Mouse (Mus musculus): Measurements from ENCODE around the gene Acsl1. TPM values are rescaled to one million over a fixed set of nuclear protein-coding genes. Genes with fewer than 3 reads are reported as not detected.

Acsl1 gene
- polyA plus RNA-seq, 1 experiment from 2014 or later: 13.1 TPM

GRCm38 (mm10) chr8:46483247-46483646 lies 12.4 kb downstream of the Acsl1 start:
- WGBS: 81% methylated on average over 4 of the region's 4 CpGs

GRCm38 (mm10) chr8:46484077-46484476 lies 13.2 kb downstream of the Acsl1 start:
- H3K36me3 ChIP-seq (ENCODE audit: control insufficient read depth, insufficient read depth): no peaks in the 10 kb centered on the region
- no peak overlapping the region for H3K4me2 ChIP-seq (ENCODE audit: low read length)
- no peak overlapping the region for H3K4me3 ChIP-seq (replicated peaks; ENCODE audit: low read length)
- H3K27ac ChIP-seq (ENCODE audit: low read length): no peak overlapping the region
- no peak overlapping the region for H3K9ac ChIP-seq (replicated peaks; ENCODE audit: low read depth, low read length)
- H3K4me1 ChIP-seq (replicated peaks; ENCODE audit: control insufficient read depth, insufficient read depth, low read length): peaks cover 7% of the 10 kb centered on the region
- WGBS: 36% methylated on average over 4 of the region's 4 CpGs
- ATAC-seq: no peak
- no peaks in the 10 kb centered on the region for H3K27me3 ChIP-seq (replicated peaks; ENCODE audit: control insufficient read depth, insufficient read depth, low read length)
- H3K9me3 ChIP-seq (ENCODE audit: control insufficient read depth, low read length): no peaks in the 10 kb centered on the region

More at GRCm38 (mm10) chr8:46483247-46483646, 12.4 kb downstream of the Acsl1 start:
- H3K4me3 ChIP-seq (replicated peaks; ENCODE audit: low read length): no peak overlapping the region
- H3K36me3 ChIP-seq (ENCODE audit: control insufficient read depth, insufficient read depth): no peaks in the 10 kb centered on the region
- no peak overlapping the region for H3K9ac ChIP-seq (replicated peaks; ENCODE audit: low read depth, low read length)
- ATAC-seq: no peak
- H3K4me2 ChIP-seq (ENCODE audit: low read length): no peak overlapping the region
- peaks cover 7% of the 10 kb centered on the region for H3K4me1 ChIP-seq (replicated peaks; ENCODE audit: control insufficient read depth, insufficient read depth, low read length)
- H3K27me3 ChIP-seq (replicated peaks; ENCODE audit: control insufficient read depth, insufficient read depth, low read length): no peaks in the 10 kb centered on the region
- no peak overlapping the region for H3K27ac ChIP-seq (ENCODE audit: low read length)
- no peaks in the 10 kb centered on the region for H3K9me3 ChIP-seq (ENCODE audit: control insufficient read depth, low read length)

DNA sequence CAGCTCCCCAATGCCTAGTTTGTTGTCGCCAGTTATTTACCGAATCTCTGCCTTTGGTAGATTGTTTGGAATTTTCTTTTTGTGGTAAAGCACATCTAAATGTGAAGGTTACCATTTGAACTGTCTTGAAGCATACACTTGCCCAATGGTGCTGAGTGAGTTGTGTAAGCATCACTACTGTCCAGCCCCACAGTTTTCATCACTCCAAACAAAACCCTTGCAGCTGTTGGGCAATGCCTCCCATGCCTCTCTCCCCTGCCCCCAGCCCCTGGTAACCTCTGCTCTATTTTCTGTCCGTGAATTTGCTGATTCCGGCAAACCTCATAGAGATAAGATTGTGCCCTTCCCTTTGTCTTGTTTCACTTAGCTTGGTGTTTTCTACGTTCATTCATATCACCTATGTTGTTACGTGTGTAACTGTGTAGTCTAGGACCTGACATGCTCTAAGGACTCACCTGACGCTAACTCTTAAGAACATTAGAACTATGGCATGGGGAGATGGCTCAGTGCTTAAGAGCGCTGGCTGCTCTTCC lies 14.2 kb downstream of the Acsl1 start:
- no peaks in the 10 kb centered on the region for H3K27me3 ChIP-seq (replicated peaks; ENCODE audit: control insufficient read depth, insufficient read depth, low read length)
- H3K27ac ChIP-seq (ENCODE audit: low read length): no peak overlapping the region
- peaks cover 7% of the 10 kb centered on the region for H3K4me1 ChIP-seq (replicated peaks; ENCODE audit: control insufficient read depth, insufficient read depth, low read length)
- H3K4me3 ChIP-seq (replicated peaks; ENCODE audit: low read length): no peak overlapping the region
- no peaks in the 10 kb centered on the region for H3K9me3 ChIP-seq (ENCODE audit: control insufficient read depth, low read length)
- H3K36me3 ChIP-seq (ENCODE audit: control insufficient read depth, insufficient read depth): no peaks in the 10 kb centered on the region
- 94% methylated on average over 8 of the region's 8 CpGs for WGBS
- H3K4me2 ChIP-seq (ENCODE audit: low read length): no peak overlapping the region
- H3K9ac ChIP-seq (replicated peaks; ENCODE audit: low read depth, low read length): no peak overlapping the region
- no peak for ATAC-seq

DNA sequence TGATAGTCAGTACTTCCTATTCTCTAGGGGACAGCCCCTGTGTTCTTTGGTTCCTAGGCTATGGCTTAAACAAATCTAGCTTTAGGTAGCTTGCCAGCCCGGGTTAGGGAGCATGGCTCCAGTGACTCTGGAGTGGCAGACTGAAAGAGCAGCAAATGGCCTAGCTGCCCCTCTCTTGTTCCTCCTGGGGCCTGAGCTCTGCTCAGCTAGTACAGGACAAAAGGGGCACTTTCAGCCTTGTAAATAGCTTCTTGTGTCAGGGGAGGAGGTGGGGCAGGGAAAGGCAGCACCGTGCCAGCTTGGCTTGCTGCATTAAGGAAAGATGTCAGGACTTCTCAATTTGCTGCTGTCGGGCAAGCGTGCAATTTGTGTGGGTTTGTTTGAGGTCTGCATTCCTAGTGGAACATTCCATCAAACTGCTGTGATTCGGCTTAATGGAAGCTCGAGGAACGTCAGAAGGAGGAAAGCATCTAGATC lies 17.3 kb downstream of the Acsl1 start:
- no peak overlapping the region for H3K4me2 ChIP-seq (ENCODE audit: low read length)
- no peak overlapping the region for H3K4me3 ChIP-seq (replicated peaks; ENCODE audit: low read length)
- H3K9ac ChIP-seq (replicated peaks; ENCODE audit: low read depth, low read length): no peak overlapping the region
- no peaks in the 10 kb centered on the region for H3K9me3 ChIP-seq (ENCODE audit: control insufficient read depth, low read length)
- peak; percentile 68; the same call in 1 of the 2 replicates for ATAC-seq
- H3K27me3 ChIP-seq (replicated peaks; ENCODE audit: control insufficient read depth, insufficient read depth, low read length): no peaks in the 10 kb centered on the region
- WGBS: 19% methylated on average over 7 of the region's 7 CpGs
- no peaks in the 10 kb centered on the region for H3K36me3 ChIP-seq (ENCODE audit: control insufficient read depth, insufficient read depth)
- peaks cover 4% of the 10 kb centered on the region for H3K4me1 ChIP-seq (replicated peaks; ENCODE audit: control insufficient read depth, insufficient read depth, low read length)
- no peak overlapping the region for H3K27ac ChIP-seq (ENCODE audit: low read length)

DNA sequence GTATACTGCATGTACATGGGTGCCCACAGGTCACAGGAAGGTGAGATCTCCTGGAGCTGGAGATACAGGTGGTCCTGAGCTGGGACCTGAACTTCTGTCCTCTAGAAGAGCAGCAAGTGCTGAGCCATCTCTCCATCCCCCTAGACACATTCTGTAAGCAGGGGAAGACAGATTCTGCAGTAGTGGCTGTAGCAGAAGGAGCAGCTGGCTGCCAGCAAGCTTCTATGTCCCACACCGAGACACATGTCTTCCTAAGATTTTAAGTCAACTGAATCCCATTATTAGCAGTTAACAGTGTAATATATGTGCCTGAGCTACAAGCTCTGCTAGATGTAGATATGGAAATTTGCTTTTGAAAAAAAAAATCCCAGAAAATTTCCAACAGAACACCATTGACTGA lies 18.4 kb downstream of the Acsl1 start:
- Histone ChIP-seq H3K4me1 (replicated peaks; ENCODE audit: control insufficient read depth, insufficient read depth, low read length) (peaks cover 4% of the 10 kb centered on the region), H3K4me3 (replicated peaks; ENCODE audit: low read length) (no peak overlapping the region), H3K9ac (replicated peaks; ENCODE audit: low read depth, low read length) (no peak overlapping the region), H3K36me3 (ENCODE audit: control insufficient read depth, insufficient read depth) (no peaks in the 10 kb centered on the region), H3K9me3 (ENCODE audit: control insufficient read depth, low read length) (no peaks in the 10 kb centered on the region), H3K27me3 (replicated peaks; ENCODE audit: control insufficient read depth, insufficient read depth, low read length) (no peaks in the 10 kb centered on the region), H3K27ac (ENCODE audit: low read length) (no peak overlapping the region), H3K4me2 (ENCODE audit: low read length) (no peak overlapping the region)
- 58% methylated on average over 1 of the region's 1 CpGs for WGBS
- no peak for ATAC-seq

DNA sequence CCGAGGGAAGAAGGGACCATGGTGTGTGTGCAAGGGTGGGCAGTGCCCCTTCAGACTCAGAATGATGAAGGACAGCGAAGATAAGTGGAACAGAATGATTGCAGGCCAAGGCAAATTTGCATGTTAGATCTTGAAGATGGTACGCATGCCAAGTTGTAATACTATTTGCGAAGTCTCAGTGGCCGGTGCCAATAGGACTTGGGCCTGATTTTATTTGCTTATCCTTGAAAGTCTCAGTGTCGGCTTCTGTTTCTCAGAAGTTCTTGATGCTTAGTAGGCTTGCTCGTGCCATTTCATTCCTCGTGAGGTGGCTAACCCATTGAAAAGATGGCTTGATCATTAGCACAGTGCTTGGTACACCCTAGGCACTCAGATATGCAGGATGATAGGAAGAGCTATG lies 19.4 kb downstream of the Acsl1 start:
- Histone ChIP-seq H3K27ac (ENCODE audit: low read length) (no peak overlapping the region), H3K27me3 (replicated peaks; ENCODE audit: control insufficient read depth, insufficient read depth, low read length) (no peaks in the 10 kb centered on the region), H3K9ac (replicated peaks; ENCODE audit: low read depth, low read length) (no peak overlapping the region), H3K4me2 (ENCODE audit: low read length) (no peak overlapping the region), H3K9me3 (ENCODE audit: control insufficient read depth, low read length) (no peaks in the 10 kb centered on the region), H3K36me3 (ENCODE audit: control insufficient read depth, insufficient read depth) (no peaks in the 10 kb centered on the region), H3K4me3 (replicated peaks; ENCODE audit: low read length) (no peak overlapping the region), H3K4me1 (replicated peaks; ENCODE audit: control insufficient read depth, insufficient read depth, low read length) (peaks cover 4% of the 10 kb centered on the region)
- WGBS: 89% methylated on average over 8 of the region's 8 CpGs
- ATAC-seq: no peak

GRCm38 (mm10) chr8:46490821-46491220 lies 20.0 kb downstream of the Acsl1 start:
- no peak for ATAC-seq
- Histone ChIP-seq H3K4me1 (replicated peaks; ENCODE audit: control insufficient read depth, insufficient read depth, low read length) (peaks cover 4% of the 10 kb centered on the region), H3K9ac (replicated peaks; ENCODE audit: low read depth, low read length) (no peak overlapping the region), H3K4me3 (replicated peaks; ENCODE audit: low read length) (no peak overlapping the region), H3K27ac (ENCODE audit: low read length) (no peak overlapping the region), H3K4me2 (ENCODE audit: low read length) (no peak overlapping the region), H3K27me3 (replicated peaks; ENCODE audit: control insufficient read depth, insufficient read depth, low read length) (no peaks in the 10 kb centered on the region), H3K36me3 (ENCODE audit: control insufficient read depth, insufficient read depth) (no peaks in the 10 kb centered on the region), H3K9me3 (ENCODE audit: control insufficient read depth, low read length) (no peaks in the 10 kb centered on the region)
- 86% methylated on average over 6 of the region's 6 CpGs for WGBS

DNA sequence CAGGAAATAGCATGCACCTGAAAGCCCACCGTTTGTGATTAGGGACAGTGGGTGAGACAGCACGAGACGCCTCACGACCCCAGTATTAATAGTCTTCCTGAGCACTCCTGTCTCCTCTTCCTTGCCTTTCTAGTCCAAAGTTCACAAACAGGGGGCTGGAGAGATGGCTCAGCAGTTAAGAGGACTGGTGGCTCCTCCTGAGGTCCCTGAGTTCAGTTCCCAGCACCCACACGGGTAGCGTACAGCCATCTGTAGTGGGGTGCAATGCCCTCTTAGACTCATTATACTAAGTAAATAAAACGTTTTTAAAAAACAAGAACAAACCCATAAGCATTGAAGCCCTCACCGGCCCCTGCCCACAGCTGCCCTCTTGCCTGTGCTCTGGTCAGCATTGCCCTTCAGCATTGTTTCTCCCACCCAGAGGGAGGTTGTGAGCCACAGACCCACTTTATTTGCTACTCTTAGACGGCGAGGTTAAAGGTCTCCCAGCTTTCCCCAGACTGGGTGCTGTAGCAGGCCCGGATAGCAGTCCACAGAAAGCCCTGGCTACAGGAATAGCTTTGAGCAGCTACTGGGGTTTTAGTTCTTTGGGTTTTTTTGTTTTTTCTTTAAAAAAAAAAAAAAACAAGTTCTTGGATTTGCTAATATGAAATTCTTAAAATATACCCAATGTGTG lies 22.8 kb downstream of the Acsl1 start:
- Histone ChIP-seq H3K4me3 (replicated peaks; ENCODE audit: low read length) (no peak overlapping the region), H3K4me1 (replicated peaks; ENCODE audit: control insufficient read depth, insufficient read depth, low read length) (no peaks in the 10 kb centered on the region), H3K27me3 (replicated peaks; ENCODE audit: control insufficient read depth, insufficient read depth, low read length) (no peaks in the 10 kb centered on the region), H3K27ac (ENCODE audit: low read length) (no peak overlapping the region), H3K36me3 (ENCODE audit: control insufficient read depth, insufficient read depth) (no peaks in the 10 kb centered on the region), H3K9ac (replicated peaks; ENCODE audit: low read depth, low read length) (no peak overlapping the region), H3K9me3 (ENCODE audit: control insufficient read depth, low read length) (no peaks in the 10 kb centered on the region), H3K4me2 (ENCODE audit: low read length) (no peak overlapping the region)
- WGBS: 91% methylated on average over 11 of the region's 11 CpGs
- ATAC-seq: no peak

- H3K9me3 ChIP-seq (ENCODE audit: control insufficient read depth, low read length): no peaks in the 10 kb centered on the region
- H3K27me3 ChIP-seq (replicated peaks; ENCODE audit: control insufficient read depth, insufficient read depth, low read length): no peaks in the 10 kb centered on the region
- H3K4me3 ChIP-seq (replicated peaks; ENCODE audit: low read length): no peak overlapping the region
- no peak overlapping the region for H3K9ac ChIP-seq (replicated peaks; ENCODE audit: low read depth, low read length)
- no peaks in the 10 kb centered on the region for H3K36me3 ChIP-seq (ENCODE audit: control insufficient read depth, insufficient read depth)
- WGBS: 86% methylated on average over 6 of the region's 6 CpGs
- no peak overlapping the region for H3K4me2 ChIP-seq (ENCODE audit: low read length)
- peaks cover 4% of the 10 kb centered on the region for H3K4me1 ChIP-seq (replicated peaks; ENCODE audit: control insufficient read depth, insufficient read depth, low read length)
- ATAC-seq: no peak
- no peak overlapping the region for H3K27ac ChIP-seq (ENCODE audit: low read length)
Observed at GRCm38 (mm10) chr8:46496852-46497251, 26.0 kb downstream of the Acsl1 start.

Measured in forebrain, embryonic 16.5 days (tissue).